Mouse (Mus musculus) forebrain, embryonic 16.5 days (tissue): Measurements from ENCODE around the gene Gm13275. TPM values are rescaled to one million over a fixed set of nuclear protein-coding genes. Genes with fewer than 3 reads are reported as not detected.
A peak's percentile ranks its signal among the peaks of the same experiment; 100 is the strongest.
"Not testable (repeated sequence)": the region's sequence is repeated elsewhere in the genome, so short reads cannot be mapped to it uniquely, and the experiment has no call there.

Experiments used
- ATAC-seq: fragments of 200-750 bp; cut with Nextera tagmentation; 2 replicates; pipeline ENCODE4 v1.8.0; 2017; ENCODE audit warnings: mild to moderate bottlenecking, moderate library complexity
- H3K27ac ChIP-seq: fragments of 300-500 bp; sonication (generic); 2 replicates; pipeline ENCODE4 v1.5.1; 2014; ENCODE audit warnings: low read length, control low read depth
- H3K27me3 ChIP-seq: fragments of 300-500 bp; sonication (generic); replicated peaks from 2 replicates; pipeline ENCODE4 v1.6.1; 2014; ENCODE audit warnings: low read length; ENCODE audit not compliant: control insufficient read depth, insufficient read depth
- H3K36me3 ChIP-seq: fragments of 300-500 bp; sonication (generic); 2 replicates; pipeline ENCODE4 v1.6.1; 2014; ENCODE audit not compliant: control insufficient read depth, insufficient read depth
- H3K4me1 ChIP-seq: fragments of 300-500 bp; sonication (generic); replicated peaks from 2 replicates; pipeline ENCODE4 v1.6.1; 2014; ENCODE audit warnings: low read length; ENCODE audit not compliant: control insufficient read depth, insufficient read depth
- H3K4me2 ChIP-seq: fragments of 300-500 bp; sonication (generic); 2 replicates; pipeline ENCODE4 v1.6.1; 2014; ENCODE audit warnings: mild to moderate bottlenecking, low read length, control low read depth
- H3K4me3 ChIP-seq: fragments of 300-500 bp; sonication (generic); replicated peaks from 2 replicates; pipeline ENCODE4 v1.5.1; 2014; ENCODE audit warnings: mild to moderate bottlenecking, low read length, control low read depth
- H3K9ac ChIP-seq: fragments of 300-500 bp; sonication (generic); replicated peaks from 2 replicates; pipeline ENCODE4 v1.6.1; 2014; ENCODE audit warnings: low read depth, low read length, control low read depth
- H3K9me3 ChIP-seq: fragments of 300-500 bp; sonication (generic); 2 replicates; pipeline ENCODE4 v1.6.1; 2016; ENCODE audit warnings: low read length; ENCODE audit not compliant: control insufficient read depth
- WGBS: fragments of 180-500 bp; shearing (Covaris S2); extraction: QIAGEN DNeasy Blood & Tissue Kit; methylation state at CpG from one replicate; pipeline ENCODE4 v1.1.7; 2014; 5-methylcytosine and 5-hydroxymethylcytosine counted together
- polyA plus RNA-seq: library from polyadenylated mRNA; unstranded; fragments of >200 nt; fragmentation: Nextera tagmentation; extraction: Ambion mirVana; gene quantifications from 2 replicates; pipeline ENCODE4 v1.2.1, GENCODE M21; 2015

The Gm13275 gene
- not detected in 2 replicates for polyA plus RNA-seq

- not testable (repeated sequence) for ATAC-seq, H3K9me3 ChIP-seq, H3K4me2 ChIP-seq, H3K4me3 ChIP-seq, H3K36me3 ChIP-seq, H3K27ac ChIP-seq, H3K4me1 ChIP-seq, H3K9ac ChIP-seq, H3K27me3 ChIP-seq
- 0% methylated on average over 6 of the region's 52 CpGs for WGBS
These were observed at the start of gene Gm13275 for GRCm38 (mm10) chr4:88793936-88794675. Gene Gm13275 (plus strand): TSS chr4:88794487.

DNA sequence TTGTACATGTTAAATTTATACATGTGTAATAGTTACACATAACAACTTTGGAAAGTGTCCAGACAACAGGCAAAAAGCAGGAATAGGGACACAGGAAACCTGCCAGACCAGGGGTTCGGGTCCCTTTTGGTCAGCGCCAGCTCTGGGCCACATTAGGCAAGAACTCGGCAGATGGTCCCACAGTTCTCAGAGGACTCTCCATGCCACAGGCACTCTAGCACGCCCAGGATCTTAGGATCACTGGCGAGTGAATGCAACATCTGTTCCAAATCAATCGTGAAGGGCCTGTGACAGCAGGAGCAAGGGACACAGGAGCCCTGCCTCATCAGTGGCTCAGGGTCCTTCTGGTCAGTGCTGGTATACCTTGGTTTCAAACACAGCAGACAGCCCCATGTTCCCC is 44.4 kb upstream of the Gm13275 start:
- no peaks in the 10 kb centered on the region for H3K4me1 ChIP-seq
- H3K36me3 ChIP-seq = no peaks in the 10 kb centered on the region
- ATAC-seq = no peak
- H3K9me3 ChIP-seq = no peaks in the 10 kb centered on the region
- WGBS = 78% methylated on average over 6 of the region's 6 CpGs
- H3K9ac ChIP-seq = no peak overlapping the region
- no peaks in the 10 kb centered on the region for H3K27me3 ChIP-seq
- no peak overlapping the region for H3K27ac ChIP-seq
- no peak overlapping the region for H3K4me3 ChIP-seq
- no peak overlapping the region for H3K4me2 ChIP-seq

GRCm38 (mm10) chr4:88754818-88755340 is 39.4 kb upstream of the Gm13275 start, which contains the start of gene Gm13271:
Gene Gm13271 (plus strand): TSS chr4:88754868.
- not testable (repeated sequence) for H3K36me3 ChIP-seq, H3K27me3 ChIP-seq, H3K4me1 ChIP-seq, H3K4me2 ChIP-seq, H3K4me3 ChIP-seq, H3K9ac ChIP-seq, ATAC-seq, H3K27ac ChIP-seq, H3K9me3 ChIP-seq
- WGBS = 80% methylated on average over 14 of the region's 15 CpGs

DNA sequence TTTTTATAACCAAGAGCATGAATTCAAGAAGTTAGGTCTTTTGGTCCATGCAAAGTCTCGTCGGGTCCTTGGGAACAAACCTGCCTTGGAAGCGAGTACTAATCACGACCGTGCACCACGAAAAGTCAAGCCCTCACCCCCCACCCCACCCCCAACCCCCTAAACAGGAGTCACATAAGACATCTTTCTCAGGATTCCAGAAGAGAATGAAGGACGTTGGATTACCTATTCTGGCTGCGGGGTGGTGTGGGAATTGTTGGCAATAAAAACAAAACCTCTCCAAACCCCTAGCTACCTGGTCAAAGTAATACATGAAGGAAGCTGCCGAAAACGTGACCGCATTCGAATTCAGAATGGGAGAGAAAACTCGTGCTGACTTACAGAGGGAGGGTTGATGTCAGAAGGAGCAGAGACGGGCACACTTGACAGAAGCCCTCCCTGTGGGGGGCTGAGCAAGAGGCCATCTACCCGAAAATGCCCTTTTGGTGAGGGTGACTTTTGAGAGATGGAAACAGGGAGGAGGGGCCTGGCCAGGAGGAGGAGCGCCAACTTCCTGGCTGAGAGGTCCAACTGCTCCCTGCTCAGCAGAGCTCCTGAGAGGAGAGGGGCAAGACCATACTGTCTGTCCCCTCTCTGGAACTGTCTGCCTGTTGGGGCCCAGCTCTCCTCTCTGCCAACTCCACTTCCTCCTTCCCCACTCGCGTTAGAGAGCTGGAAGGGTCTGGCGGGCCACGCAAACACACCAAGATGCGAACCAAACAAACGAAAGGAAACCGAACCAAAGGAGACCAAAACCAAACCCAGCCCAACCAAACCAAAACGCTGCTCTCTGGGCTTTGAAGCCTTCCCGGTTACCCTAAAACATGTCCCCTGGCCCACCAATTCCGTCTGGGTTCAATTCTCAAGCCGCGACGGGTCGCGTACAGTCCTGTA is 37.4 kb upstream of the Gm13275 start:
- H3K4me1 ChIP-seq, H3K9me3 ChIP-seq, H3K27me3 ChIP-seq, H3K36me3 ChIP-seq, ATAC-seq: not testable (repeated sequence)
- Histone ChIP-seq H3K27ac (peak overlapping the region; percentile 67; the same call in 1 of the 2 replicates), H3K4me2 (peak overlapping the region; percentile 86), H3K4me3 (peak overlapping the region; percentile 48), H3K9ac (peak overlapping the region; percentile 57)
- WGBS = 11% methylated on average over 28 of the region's 31 CpGs

GRCm38 (mm10) chr4:88757628-88758031 is 36.7 kb upstream of the Gm13275 start:
- peak; percentile 100 for ATAC-seq

DNA sequence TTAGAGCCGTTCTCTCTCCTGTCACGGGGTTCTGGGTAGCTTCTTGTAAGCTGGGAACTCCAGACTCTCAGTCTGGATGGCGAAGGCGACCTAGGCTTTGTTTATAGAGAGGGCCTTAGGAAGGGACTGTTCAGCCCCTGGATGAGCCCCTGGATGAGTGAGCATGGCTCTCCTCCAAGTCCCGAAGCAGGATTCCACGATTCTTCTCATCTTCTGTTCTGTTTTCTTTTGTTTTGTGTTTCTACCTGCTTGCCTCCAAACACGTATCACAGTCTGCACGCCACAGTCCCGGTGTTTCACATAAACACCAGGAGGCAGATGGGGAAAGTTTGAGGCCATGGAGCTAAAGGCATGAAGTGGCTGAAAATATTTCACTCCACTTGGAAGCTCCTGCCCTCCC is 35.5 kb upstream of the Gm13275 start:
- not testable (repeated sequence) for H3K4me3 ChIP-seq, H3K27ac ChIP-seq, H3K4me2 ChIP-seq, H3K9ac ChIP-seq, H3K36me3 ChIP-seq, H3K27me3 ChIP-seq, H3K4me1 ChIP-seq, H3K9me3 ChIP-seq, ATAC-seq
- whole genome bisulfite sequencing = 89% methylated on average over 6 of the region's 9 CpGs

More at GRCm38 (mm10) chr4:88757628-88758031, 36.7 kb upstream of the Gm13275 start:
- 0% methylated on average over 20 of the region's 21 CpGs for WGBS
- H3K27me3 ChIP-seq, H3K27ac ChIP-seq, H3K9me3 ChIP-seq, H3K4me1 ChIP-seq, H3K36me3 ChIP-seq: not testable (repeated sequence)
- Histone ChIP-seq H3K9ac (peak overlapping the region; percentile 57), H3K4me3 (peak overlapping the region; percentile 48), H3K4me2 (peak overlapping the region; percentile 86)

- not testable (repeated sequence) for H3K36me3 ChIP-seq, H3K9ac ChIP-seq, H3K27me3 ChIP-seq, H3K27ac ChIP-seq, H3K9me3 ChIP-seq, H3K4me1 ChIP-seq, ATAC-seq
- Histone ChIP-seq H3K4me2 (peak within 1 kb of the TSS; percentile 60), H3K4me3 (peak within 1 kb of the TSS; percentile 40)
- 26% methylated on average over 7 of the region's 14 CpGs for WGBS
These were observed 34.5 kb upstream of the Gm13275 start, which contains the start of gene Gm13283 for GRCm38 (mm10) chr4:88759610-88760268. Gene Gm13283 (plus strand): TSS chr4:88760119.

GRCm38 (mm10) chr4:88760431-88760830 is 33.9 kb upstream of the Gm13275 start:
- Histone ChIP-seq H3K4me3 (peak overlapping the region; percentile 40), H3K4me2 (peak overlapping the region; percentile 60)
- not testable (repeated sequence) for H3K4me1 ChIP-seq, H3K27ac ChIP-seq, H3K36me3 ChIP-seq, H3K9me3 ChIP-seq, ATAC-seq, H3K9ac ChIP-seq, H3K27me3 ChIP-seq
- WGBS = 1% methylated on average over 22 of the region's 28 CpGs

DNA sequence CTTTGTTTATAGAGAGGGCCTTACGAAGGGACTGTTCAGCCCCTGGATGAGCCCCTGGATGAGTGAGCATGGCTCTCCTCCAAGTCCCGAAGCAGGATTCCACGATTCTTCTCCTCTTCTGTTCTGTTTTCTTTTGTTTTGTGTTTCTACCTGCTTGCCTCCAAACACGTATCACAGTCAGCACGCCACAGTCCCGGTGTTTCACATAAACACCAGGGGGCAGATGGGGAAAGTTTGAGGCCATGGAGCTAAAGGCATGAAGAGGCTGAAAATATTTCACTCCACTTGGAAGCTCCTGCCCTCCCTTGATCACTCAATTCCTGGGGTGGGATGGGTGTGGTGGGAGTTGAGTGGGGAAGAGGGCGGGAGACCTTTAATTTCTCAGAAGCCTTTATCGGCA is 32.5 kb upstream of the Gm13275 start:
- ATAC-seq, H3K9ac ChIP-seq: not testable (repeated sequence)
- 68% methylated on average over 6 of the region's 8 CpGs for WGBS

More for the DNA sequence above, 32.5 kb upstream of the Gm13275 start:
- H3K27ac ChIP-seq, H3K9me3 ChIP-seq, H3K4me1 ChIP-seq, H3K4me3 ChIP-seq, H3K36me3 ChIP-seq, H3K27me3 ChIP-seq, H3K4me2 ChIP-seq: not testable (repeated sequence)
